Mouse (Mus musculus) ovary, postnatal 10 days (tissue): ENCODE data around the gene Loxl1.

Experiments
- DNase-seq: peaks from one replicate; pipeline ENCODE4 v3.0.0; 2022; ENCODE audit warnings: low spot score

Gene Loxl1

GRCm38 (mm10) chr9:58312944-58313359 is at the start of gene Loxl1:
TSS of gene Loxl1 (minus strand) at chr9:58313186.
- DNase-seq, result no peak

DNA sequence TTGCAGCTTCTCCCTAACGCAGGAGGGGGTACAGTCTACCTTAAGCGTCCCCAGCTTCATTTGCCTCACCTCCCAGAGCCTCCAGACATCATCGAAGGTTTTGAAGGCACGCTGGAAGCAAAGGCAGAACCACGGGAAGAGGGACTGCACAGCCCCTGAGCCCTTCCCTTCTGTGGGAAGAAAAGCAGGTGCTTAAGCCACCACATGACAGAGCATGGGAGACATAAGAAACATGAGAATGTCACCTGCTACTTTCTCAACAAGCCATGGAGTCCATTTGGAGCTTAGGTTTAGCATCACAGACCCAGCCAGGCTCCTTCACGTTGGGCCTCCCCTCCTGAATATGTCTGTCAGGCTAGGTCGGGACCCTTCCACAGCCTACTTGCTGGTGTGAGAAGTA is 49.0 kb upstream of the Loxl1 start:
- no peak for DNase-seq

DNA sequence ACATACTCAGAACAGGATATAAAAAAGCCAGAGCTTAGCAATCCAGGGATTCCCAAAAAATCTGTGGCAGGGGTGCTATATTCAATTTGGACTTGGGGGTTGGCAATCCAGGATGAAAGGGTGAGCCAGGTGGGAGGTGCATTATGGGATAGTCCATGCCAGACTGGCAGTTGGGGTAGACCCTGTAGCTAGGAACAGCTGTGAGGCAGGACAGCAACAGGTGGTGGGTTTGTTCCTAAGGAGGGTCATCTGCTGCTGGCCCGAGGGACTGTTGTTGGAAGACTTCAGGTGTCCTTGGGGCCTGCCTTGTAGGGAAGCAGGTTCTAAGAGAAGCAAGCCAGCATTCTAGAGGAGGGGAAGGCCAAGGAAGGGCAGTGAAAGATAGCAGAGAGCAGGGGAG is 48.4 kb upstream of the Loxl1 start:
- DNase-seq, result no peak

DNA sequence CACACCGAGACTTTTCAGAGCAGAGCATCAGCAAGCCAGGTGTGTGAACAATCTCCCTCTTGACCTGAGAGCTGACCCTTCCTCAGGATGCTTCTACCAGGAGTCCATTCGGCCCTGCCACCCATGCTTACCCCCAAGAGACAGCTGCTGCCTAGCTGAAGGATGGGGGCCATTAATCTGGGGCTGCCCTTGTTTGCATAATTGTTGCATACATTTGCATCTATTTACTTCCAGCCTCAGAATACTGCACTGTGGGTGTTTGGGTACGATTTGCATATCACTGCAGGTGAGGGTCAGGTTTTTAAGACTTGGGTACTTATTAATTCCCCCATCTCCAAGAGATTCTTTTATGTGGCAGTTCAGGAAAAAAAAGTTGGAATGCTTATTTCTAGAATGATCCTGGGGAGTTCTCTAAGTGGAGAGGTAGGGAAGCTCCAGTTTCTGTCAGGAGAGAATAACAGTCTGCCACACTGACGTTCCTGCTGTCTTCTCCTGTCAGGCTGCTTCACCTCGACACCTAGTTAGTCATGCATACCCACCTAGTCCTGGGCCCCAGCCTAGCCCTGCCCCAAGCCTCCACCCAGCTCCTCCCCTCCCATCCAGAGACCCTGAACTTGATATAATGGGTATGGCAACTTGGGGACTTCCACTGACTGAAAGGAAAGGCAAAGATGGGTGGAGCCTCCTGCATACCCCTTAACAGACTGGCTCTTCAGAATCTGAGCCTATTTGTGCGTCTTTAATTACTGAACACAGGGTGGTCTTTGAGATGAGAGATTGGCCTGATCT is 42.5 kb upstream of the Loxl1 start:
- no peak for DNase-seq

GRCm38 (mm10) chr9:58354701-58355100 is 41.7 kb upstream of the Loxl1 start:
- no peak for DNase-seq

DNA sequence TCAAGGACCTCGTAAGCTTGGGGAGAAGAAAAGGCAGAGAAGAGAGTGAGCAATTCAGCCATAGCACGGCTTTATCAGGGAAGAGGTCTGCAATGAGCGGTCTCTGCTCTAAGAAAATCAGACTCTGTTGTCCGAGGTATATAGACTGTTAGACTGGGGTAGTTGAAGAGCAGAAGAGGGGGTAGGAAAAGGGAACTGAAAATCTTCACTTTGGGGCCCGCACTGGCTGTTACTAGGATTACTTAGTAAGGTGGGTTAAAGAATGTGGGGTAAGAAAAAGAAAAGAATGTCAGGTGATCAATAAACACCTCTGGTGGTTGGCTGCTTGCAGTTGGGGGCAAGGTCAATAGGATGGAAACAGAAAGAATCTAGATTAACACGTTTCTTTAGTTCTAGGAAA is 40.2 kb upstream of the Loxl1 start:
- DNase-seq, result no peak

- DNase-seq, result no peak
These were observed 34.8 kb upstream of the Loxl1 start for GRCm38 (mm10) chr9:58347795-58348194.

GRCm38 (mm10) chr9:58346498-58346897 is 33.5 kb upstream of the Loxl1 start:
- DNase-seq, result no peak

GRCm38 (mm10) chr9:58345963-58346362 is 33.0 kb upstream of the Loxl1 start:
- DNase-seq, result no peak

DNA sequence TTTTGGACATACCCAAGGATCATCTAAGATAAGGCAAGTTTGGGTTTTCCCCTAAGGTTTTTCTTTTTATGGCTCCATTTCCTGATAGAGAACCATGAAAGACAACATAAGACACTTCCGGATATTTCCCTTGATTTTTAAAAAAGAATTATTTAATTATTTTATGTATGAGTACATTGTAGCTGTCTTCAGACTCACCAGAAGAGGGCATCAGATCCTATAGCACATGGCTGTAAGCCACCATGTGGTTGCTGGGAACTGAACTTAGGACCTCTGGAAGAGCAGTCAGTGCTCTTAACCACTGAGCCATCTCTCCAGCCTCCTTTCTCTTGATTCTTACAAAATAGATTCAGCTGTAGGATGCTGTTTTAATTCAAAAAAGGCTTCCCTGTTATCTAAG is 28.8 kb upstream of the Loxl1 start:
- DNase-seq, result no peak

DNA sequence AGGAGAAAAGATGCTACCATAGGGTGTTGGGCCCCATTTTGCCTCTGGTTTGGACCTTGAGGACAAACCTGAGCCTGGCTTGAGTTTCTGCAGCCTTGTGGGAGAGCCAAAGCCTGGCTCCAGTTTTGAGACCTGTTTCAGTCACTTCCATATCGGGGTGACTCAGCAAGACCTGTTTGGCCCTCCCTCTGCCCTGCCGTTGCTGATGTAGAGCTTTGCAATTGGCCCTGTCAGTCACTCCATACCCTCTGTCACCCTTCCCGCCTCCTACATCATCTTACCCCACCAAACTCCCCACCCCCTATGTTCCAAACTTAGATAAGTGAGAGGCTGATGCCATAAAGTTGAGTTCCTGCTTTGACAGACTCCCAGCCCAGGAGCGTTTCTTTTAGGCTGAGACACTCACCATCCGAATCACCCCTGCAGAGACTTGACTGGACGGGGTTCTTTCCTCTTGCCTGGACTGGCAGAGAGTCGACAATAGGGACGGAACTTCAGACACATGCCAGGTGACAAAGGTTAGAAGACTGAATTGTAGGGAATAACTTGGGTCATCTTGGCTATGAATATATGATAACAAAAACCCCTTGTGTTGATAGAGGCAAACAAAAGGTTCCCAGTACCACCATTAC is 23.8 kb upstream of the Loxl1 start:
- DNase-seq, result no peak

GRCm38 (mm10) chr9:58331276-58331675 is 18.3 kb upstream of the Loxl1 start:
- DNase-seq, result no peak

DNA sequence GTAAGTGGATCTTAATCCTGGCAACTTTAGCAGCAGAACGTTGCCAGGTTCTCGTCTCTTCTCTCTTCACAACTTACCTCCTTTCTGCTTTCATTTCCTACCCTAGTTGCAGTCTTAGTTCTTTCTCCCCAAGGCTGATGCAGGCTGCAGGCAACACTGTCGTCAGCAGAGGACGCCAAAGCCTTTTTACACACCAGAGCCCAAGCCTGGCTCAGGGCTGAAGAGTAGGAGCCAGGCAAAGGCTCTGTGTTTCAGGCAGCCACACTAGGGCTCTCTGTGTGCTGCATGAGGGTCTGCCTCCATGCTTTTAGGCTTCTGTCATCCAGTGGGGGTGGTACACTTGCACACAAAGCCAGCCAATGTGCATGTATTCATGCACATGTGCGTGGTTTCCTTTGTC is 17.3 kb upstream of the Loxl1 start:
- no peak for DNase-seq

DNA sequence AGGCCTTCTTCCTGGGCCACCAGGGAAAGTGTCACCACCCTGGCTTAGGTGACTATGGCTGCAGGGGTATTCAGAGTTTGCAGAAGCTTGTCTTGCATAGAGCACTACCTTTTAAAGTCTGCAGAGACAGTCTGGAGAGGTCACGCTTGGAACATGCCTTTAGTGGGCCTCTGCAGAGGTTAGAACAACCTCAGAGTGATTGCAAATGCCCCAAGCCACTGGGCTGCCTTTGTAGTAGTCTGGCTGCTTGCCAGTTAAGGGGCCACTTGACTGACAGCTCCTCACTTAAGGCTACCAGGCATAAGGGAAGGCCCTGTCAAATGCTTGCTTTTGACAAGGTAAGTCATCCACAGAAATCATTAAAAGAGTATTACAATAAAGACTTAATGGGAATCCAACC is 14.4 kb upstream of the Loxl1 start:
- DNase-seq, result no peak

DNA sequence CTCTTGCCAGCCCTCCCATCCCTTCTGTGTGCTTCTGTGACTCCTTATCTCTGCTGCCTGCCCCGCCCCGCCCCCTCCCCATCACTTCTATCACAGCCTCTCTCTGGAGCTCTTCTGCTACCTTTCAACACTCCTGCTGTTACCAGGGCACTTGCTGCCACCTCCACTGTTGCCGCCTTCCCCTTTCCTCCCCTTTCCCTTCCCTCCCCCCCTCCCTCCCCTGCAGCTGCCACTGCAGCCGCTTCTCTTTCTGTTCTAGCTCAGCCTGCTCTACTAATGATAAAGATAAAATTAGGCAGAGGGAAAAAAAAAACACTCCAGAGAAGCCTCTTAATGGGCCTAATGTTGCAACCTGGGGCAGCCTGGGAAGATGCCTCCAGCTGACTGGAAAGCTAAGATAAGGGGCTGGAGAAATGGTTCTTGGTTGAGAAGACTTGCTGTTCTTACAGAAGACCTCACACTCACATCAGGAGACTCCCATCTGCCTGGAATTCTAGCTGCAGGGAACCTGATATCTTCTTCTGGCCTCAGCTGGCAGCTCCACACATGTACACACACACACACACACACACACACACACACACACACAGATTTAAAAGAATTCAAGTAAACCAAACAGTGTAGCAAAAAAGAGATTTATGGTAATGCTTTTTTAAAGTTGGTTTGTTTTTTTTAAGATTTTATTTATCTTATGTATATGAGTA is 13.6 kb upstream of the Loxl1 start:
- no peak for DNase-seq

GRCm38 (mm10) chr9:58321681-58322080 is 8.7 kb upstream of the Loxl1 start:
- no peak for DNase-seq

DNA sequence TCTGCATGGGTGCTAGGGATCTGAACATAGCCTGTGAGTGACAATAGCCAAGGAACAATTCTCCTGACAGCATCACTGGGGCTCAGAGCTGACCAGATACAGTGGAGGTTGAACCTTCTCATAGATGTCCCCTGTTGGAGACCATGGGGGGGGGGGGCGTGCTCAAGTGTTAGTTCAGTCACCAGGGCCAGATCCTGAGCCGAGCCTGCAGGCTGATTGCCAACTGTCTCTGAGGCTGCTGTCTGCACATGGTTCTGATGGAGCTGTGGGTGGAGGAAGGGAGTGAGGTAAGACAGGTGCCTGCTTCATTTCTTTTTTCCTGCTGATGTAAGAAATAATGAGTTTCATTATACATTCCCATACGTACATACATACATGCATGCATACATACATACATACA is 5.3 kb upstream of the Loxl1 start:
- no peak for DNase-seq

GRCm38 (mm10) chr9:58317381-58317780 is 4.4 kb upstream of the Loxl1 start:
- no peak for DNase-seq

DNA sequence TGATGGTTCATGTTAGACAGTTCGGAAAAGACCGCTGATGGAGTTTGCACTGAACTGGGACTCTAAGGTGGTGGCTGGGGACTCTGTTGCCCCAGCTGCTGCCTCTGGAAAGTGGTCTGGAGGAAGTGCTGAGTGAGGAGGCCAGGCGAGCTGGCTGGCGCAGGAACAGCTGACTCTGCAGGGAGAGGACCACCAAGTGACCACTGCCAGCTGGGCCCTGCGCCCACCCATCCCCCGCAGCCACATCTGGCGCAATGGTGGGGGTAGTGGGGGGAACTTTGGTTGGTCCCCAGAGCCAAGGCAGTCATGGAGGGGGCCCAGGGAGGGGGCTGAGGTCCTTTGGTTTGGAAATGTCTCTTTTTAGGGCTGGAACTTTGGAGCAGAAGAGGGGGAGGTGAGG is 3.8 kb upstream of the Loxl1 start:
- no peak for DNase-seq

GRCm38 (mm10) chr9:58315850-58316249 is 2.9 kb upstream of the Loxl1 start:
- no peak for DNase-seq

- DNase-seq, result no peak
These were observed 1.8 kb upstream of the Loxl1 start for GRCm38 (mm10) chr9:58314682-58315360.

DNA sequence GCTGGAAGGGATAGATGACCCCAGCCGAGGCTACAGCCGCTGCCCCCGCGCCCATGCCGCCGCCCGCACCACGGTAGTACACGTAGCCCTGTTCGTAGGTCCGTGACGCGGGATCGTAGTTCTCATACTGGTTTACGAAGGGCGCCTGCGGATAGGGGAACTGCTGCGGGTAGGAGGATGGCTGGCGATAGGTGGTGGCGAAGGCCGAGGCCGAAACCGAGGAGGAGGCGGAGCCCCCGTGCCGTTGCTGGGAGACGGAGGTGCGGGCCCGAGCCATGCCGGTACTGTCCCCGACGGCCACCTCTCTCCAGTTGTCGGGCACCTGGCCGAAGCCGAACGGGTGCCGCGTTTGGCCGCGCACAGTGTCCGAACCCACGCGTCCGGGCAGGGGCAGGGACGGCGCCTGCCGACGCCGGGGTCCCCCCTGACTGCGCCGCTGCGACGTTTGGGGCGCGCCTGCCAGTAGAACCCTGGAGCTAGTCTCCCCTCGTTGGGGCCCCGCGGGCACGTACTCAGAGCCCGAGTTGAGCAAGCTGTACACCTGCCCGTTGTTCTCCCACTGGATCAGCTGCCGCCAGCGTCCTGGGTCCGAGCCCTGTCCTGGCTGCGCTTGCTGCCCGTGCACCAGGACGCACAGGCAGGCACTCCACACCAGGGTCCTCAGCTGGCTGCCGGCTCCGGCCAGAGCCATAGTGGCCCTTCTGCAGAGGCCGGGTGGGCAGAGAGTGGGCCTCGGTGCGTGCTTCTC is 616 bp downstream of the Loxl1 start:
- no peak for DNase-seq
